Mouse (Mus musculus) olfactory bulb, adult 2 months (tissue): ENCODE data around the gene Scd2.

Experiments used
- CTCF ChIP-seq: fragments of 200-500 bp; IDR thresholded peaks from 2 replicates; pipeline ENCODE4 v1.5.1; 2012; ENCODE audit warnings: low read depth, mild to moderate bottlenecking, low read length, moderate library complexity; ENCODE audit not compliant: insufficient read depth
- POLR2A ChIP-seq: fragments of 200-500 bp; IDR thresholded peaks from 2 replicates; pipeline ENCODE4 v1.6.1; 2012; ENCODE audit warnings: mild to moderate bottlenecking, low read depth, low read length, moderate library complexity; ENCODE audit not compliant: insufficient read depth

GRCm38 (mm10) chr19:44245761-44246171 lies 47.7 kb upstream of the Scd2 start:
- no peak for TF ChIP-seq CTCF
- TF ChIP-seq POLR2A = no peak
